Mouse (Mus musculus) bone marrow, adult 2 months (tissue): ENCODE data around the gene Hk3.

Experiments
- CTCF ChIP-seq: fragments of 200-500 bp; IDR thresholded peaks from 2 replicates; pipeline ENCODE4 v1.5.1; 2011; ENCODE audit warnings: low read length, control low read depth; ENCODE audit not compliant: control insufficient read depth, insufficient read depth
- POLR2A ChIP-seq: fragments of 200-500 bp; IDR thresholded peaks from 2 replicates; pipeline ENCODE4 v1.6.1; 2011; ENCODE audit warnings: low read depth, mild to moderate bottlenecking, control low read depth, low read length, borderline replicate concordance; ENCODE audit not compliant: control insufficient read depth

GRCm38 (mm10) chr13:54960491-54960890 is 60.7 kb downstream of the Hk3 start:
- TF ChIP-seq CTCF (no peak), POLR2A (no peak)
